Mouse (Mus musculus) liver, postnatal 0 days (tissue): Measurements from ENCODE around the gene Cbarp. TPM values are rescaled to one million over a fixed set of nuclear protein-coding genes. Genes with fewer than 3 reads are reported as not detected.
A peak's percentile ranks its signal among the peaks of the same experiment; 100 is the strongest.

Source experiments
- ATAC-seq: fragments of 200-750 bp; cut with Nextera tagmentation; 2 replicates; pipeline ENCODE4 v1.8.0; 2017; ENCODE audit warnings: mild to moderate bottlenecking, moderate library complexity
- DNase-seq: peaks from one replicate; pipeline ENCODE4 v3.0.0-alpha.2; 2016
- H3K27ac ChIP-seq: fragments of 300-500 bp; sonication (generic); 2 replicates; pipeline ENCODE4 v1.5.1; 2014; ENCODE audit warnings: antibody characterized with exemption, moderate library complexity, mild to moderate bottlenecking, low read depth
- H3K27me3 ChIP-seq: fragments of 300-500 bp; sonication (generic); 2 replicates; pipeline ENCODE4 v1.6.1; 2014; ENCODE audit warnings: low read length, control low read depth, mixed read lengths; ENCODE audit not compliant: insufficient read depth
- H3K36me3 ChIP-seq: fragments of 300-500 bp; sonication (generic); replicated peaks from 2 replicates; pipeline ENCODE4 v1.6.1; 2014; ENCODE audit warnings: mild to moderate bottlenecking, control low read depth, low read length, moderate library complexity, mixed read lengths; ENCODE audit not compliant: insufficient read depth
- H3K4me1 ChIP-seq: fragments of 300-500 bp; sonication (generic); 2 replicates; pipeline ENCODE4 v1.6.1; 2014; ENCODE audit warnings: antibody characterized with exemption, mild to moderate bottlenecking, control low read depth; ENCODE audit not compliant: insufficient read depth
- H3K4me2 ChIP-seq: fragments of 300-500 bp; sonication (generic); 2 replicates; pipeline ENCODE4 v1.6.1; 2014; ENCODE audit warnings: low read depth, mild to moderate bottlenecking, low read length, moderate library complexity, mixed read lengths
- H3K4me3 ChIP-seq: fragments of 300-500 bp; sonication (generic); 2 replicates; pipeline ENCODE4 v1.5.1; 2014; ENCODE audit warnings: low read depth, low read length
- H3K9ac ChIP-seq: fragments of 300-500 bp; sonication (generic); replicated peaks from 2 replicates; pipeline ENCODE4 v1.6.1; 2014; ENCODE audit warnings: mild to moderate bottlenecking, moderate library complexity
- H3K9me3 ChIP-seq: fragments of 300-500 bp; sonication (generic); 2 replicates; pipeline ENCODE4 v1.6.1; 2016; ENCODE audit warnings: mild to moderate bottlenecking, control low read depth, low read length, mixed read lengths
- CTCF ChIP-seq: sonication (generic); IDR thresholded peaks from 2 replicates; pipeline ENCODE4 v1.5.1; 2016; ENCODE audit warnings: antibody characterized with exemption, low read depth
- EP300 ChIP-seq: IDR thresholded peaks from 2 replicates; pipeline ENCODE4 v1.6.1; 2016; ENCODE audit warnings: antibody characterized with exemption, low read depth, mild to moderate bottlenecking
- WGBS: fragments of 180-500 bp; shearing (Covaris S2); extraction: QIAGEN DNeasy Blood & Tissue Kit; methylation state at CpG from one replicate; pipeline ENCODE4 v1.1.7; 2014; ENCODE audit not compliant: insufficient replicate concordance; 5-methylcytosine and 5-hydroxymethylcytosine counted together
- polyA plus RNA-seq: library from polyadenylated mRNA; unstranded; fragments of >200 nt; fragmentation: Nextera tagmentation; extraction: Ambion mirVana; gene quantifications from 2 replicates; pipeline ENCODE4 v1.2.1, GENCODE M21; 2015

The Cbarp gene
- polyA plus RNA-seq, 1 experiment from 2014 or later = 0.18 TPM

GRCm38 (mm10) chr10:80152873-80153260 is 12.2 kb upstream of the Cbarp start:
- TF ChIP-seq CTCF = no peak
- TF ChIP-seq EP300 = no peak
- H3K4me1 ChIP-seq = peaks cover 50% of the 10 kb centered on the region
- no peaks in the 10 kb centered on the region for H3K27me3 ChIP-seq
- H3K36me3 ChIP-seq = peaks cover 58% of the 10 kb centered on the region
- H3K4me2 ChIP-seq = peak overlapping the region; percentile 96
- H3K4me3 ChIP-seq = peak overlapping the region; percentile 90
- WGBS = 37% methylated on average over 3 of the region's 3 CpGs
- peak overlapping the region; percentile 92 for H3K27ac ChIP-seq
- H3K9me3 ChIP-seq = no peaks in the 10 kb centered on the region
- no peak for ATAC-seq
- H3K9ac ChIP-seq = peak overlapping the region; percentile 70
- peak; percentile 74 for DNase-seq

- Histone ChIP-seq H3K27ac (peak overlapping the region; percentile 92), H3K9me3 (no peaks in the 10 kb centered on the region), H3K4me2 (peak overlapping the region; percentile 96), H3K4me1 (peaks cover 52% of the 10 kb centered on the region), H3K4me3 (peak overlapping the region; percentile 90), H3K27me3 (no peaks in the 10 kb centered on the region), H3K36me3 (peaks cover 54% of the 10 kb centered on the region), H3K9ac (peak overlapping the region; percentile 70)
- TF ChIP-seq EP300 = no peak; the same call in 1 of the 2 replicates
- TF ChIP-seq CTCF = no peak
- DNase-seq (no peak), ATAC-seq (no peak)
- WGBS = 20% methylated on average over 15 of the region's 15 CpGs
Observed at GRCm38 (mm10) chr10:80152071-80152872, 11.6 kb upstream of the Cbarp start.

GRCm38 (mm10) chr10:80151211-80152034 is 10.8 kb upstream of the Cbarp start:
- TF ChIP-seq EP300 (no peak; the same call in 1 of the 2 replicates), CTCF (no peak)
- H3K9ac ChIP-seq = peak overlapping the region; percentile 70
- 8% methylated on average over 25 of the region's 26 CpGs for WGBS
- DNase-seq = peak; percentile 79
- H3K27me3 ChIP-seq = no peaks in the 10 kb centered on the region
- ATAC-seq = no peak
- H3K9me3 ChIP-seq = no peaks in the 10 kb centered on the region
- peak overlapping the region; percentile 92 for H3K27ac ChIP-seq
- H3K4me2 ChIP-seq = peak overlapping the region; percentile 96
- H3K36me3 ChIP-seq = peaks cover 45% of the 10 kb centered on the region
- H3K4me1 ChIP-seq = peaks cover 58% of the 10 kb centered on the region
- H3K4me3 ChIP-seq = peak overlapping the region; percentile 90

GRCm38 (mm10) chr10:80150226-80151210 is 9.9 kb upstream of the Cbarp start:
- TF ChIP-seq EP300 = no peak; the same call in 1 of the 2 replicates
- TF ChIP-seq CTCF = peak; percentile 23
- peak overlapping the region; percentile 96 for H3K4me2 ChIP-seq
- H3K4me1 ChIP-seq = peaks cover 61% of the 10 kb centered on the region
- H3K9ac ChIP-seq = peak overlapping the region; percentile 70
- peak overlapping the region; percentile 90 for H3K4me3 ChIP-seq
- ATAC-seq (no peak), DNase-seq (peak; percentile 79)
- no peaks in the 10 kb centered on the region for H3K9me3 ChIP-seq
- WGBS = under 1% methylated on average over 48 of the region's 71 CpGs
- peak overlapping the region; percentile 92 for H3K27ac ChIP-seq
- no peaks in the 10 kb centered on the region for H3K27me3 ChIP-seq
- H3K36me3 ChIP-seq = peaks cover 43% of the 10 kb centered on the region

- Histone ChIP-seq H3K9me3 (no peaks in the 10 kb centered on the region), H3K4me3 (peak overlapping the region; percentile 90), H3K36me3 (peaks cover 41% of the 10 kb centered on the region), H3K4me1 (peaks cover 58% of the 10 kb centered on the region), H3K9ac (peak overlapping the region; percentile 70), H3K27ac (peak overlapping the region; percentile 99), H3K27me3 (no peaks in the 10 kb centered on the region), H3K4me2 (peak overlapping the region; percentile 96)
- ATAC-seq = peak; percentile 75
- DNase-seq = peak; percentile 95
- TF ChIP-seq EP300 (peak; percentile 11; the same call in 1 of the 2 replicates), CTCF (no peak)
- WGBS = under 1% methylated on average over 83 of the region's 88 CpGs
Observed at GRCm38 (mm10) chr10:80149291-80150225, 8.9 kb upstream of the Cbarp start.
